Mouse (Mus musculus): ENCODE measurements around the gene Hck. TPM values are rescaled to one million over a fixed set of nuclear protein-coding genes. Genes with fewer than 3 reads are reported as not detected.

Hck gene
- polyA plus RNA-seq, 1 experiment from 2014 or later, result 1.4 TPM

- Histone ChIP-seq H3K36me3 (no peaks in the 10 kb centered on the region), H3K4me2 (replicated peaks) (no peak overlapping the region), H3K9me3 (no peaks in the 10 kb centered on the region), H3K9ac (replicated peaks) (no peak overlapping the region), H3K4me3 (no peak overlapping the region), H3K4me1 (peaks cover 9% of the 10 kb centered on the region), H3K27me3 (peaks cover 23% of the 10 kb centered on the region), H3K27ac (replicated peaks) (no peak overlapping the region)
- WGBS, result 73% methylated on average over 7 of the region's 7 CpGs
- ATAC-seq (replicated peaks), result no peak
Observed at GRCm38 (mm10) chr2:153109596-153109995, 1.3 kb downstream of the Hck start.

DNA sequence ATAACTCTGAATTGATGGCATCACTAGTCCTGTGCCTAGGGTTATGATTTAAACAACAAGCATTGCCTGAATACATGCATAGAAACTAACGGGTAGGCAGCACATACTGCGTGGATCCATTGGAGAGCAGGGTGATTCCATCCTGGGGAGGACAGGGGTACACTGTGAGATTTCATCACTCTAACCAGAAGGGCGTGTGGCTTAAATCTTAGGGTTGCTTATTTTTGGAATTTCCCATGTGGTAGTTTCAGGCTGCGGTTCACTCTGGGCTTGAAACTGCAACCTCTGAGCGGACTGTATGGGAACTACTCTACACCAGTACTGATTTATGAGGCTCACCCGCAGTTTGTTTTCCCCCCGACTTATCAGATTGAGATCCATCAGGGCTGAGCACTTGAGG lies 3.0 kb downstream of the Hck start:
- ATAC-seq (replicated peaks), result no peak
- no peak overlapping the region for H3K27ac ChIP-seq (replicated peaks)
- peaks cover 23% of the 10 kb centered on the region for H3K27me3 ChIP-seq
- H3K9ac ChIP-seq (replicated peaks), result no peak overlapping the region
- H3K36me3 ChIP-seq, result no peaks in the 10 kb centered on the region
- H3K4me1 ChIP-seq, result peaks cover 9% of the 10 kb centered on the region
- WGBS, result 92% methylated on average over 7 of the region's 7 CpGs
- no peak overlapping the region for H3K4me2 ChIP-seq (replicated peaks)
- no peaks in the 10 kb centered on the region for H3K9me3 ChIP-seq
- H3K4me3 ChIP-seq, result no peak overlapping the region

GRCm38 (mm10) chr2:153115679-153116081 lies 7.4 kb downstream of the Hck start:
- H3K36me3 ChIP-seq, result no peaks in the 10 kb centered on the region
- no peaks in the 10 kb centered on the region for H3K9me3 ChIP-seq
- H3K9ac ChIP-seq (replicated peaks), result no peak overlapping the region
- H3K4me1 ChIP-seq, result no peaks in the 10 kb centered on the region
- no peak overlapping the region for H3K4me2 ChIP-seq (replicated peaks)
- H3K4me3 ChIP-seq, result no peak overlapping the region
- WGBS, result 77% methylated on average over 4 of the region's 4 CpGs
- H3K27ac ChIP-seq (replicated peaks), result no peak overlapping the region
- no peak for ATAC-seq (replicated peaks)
- H3K27me3 ChIP-seq, result no peaks in the 10 kb centered on the region

DNA sequence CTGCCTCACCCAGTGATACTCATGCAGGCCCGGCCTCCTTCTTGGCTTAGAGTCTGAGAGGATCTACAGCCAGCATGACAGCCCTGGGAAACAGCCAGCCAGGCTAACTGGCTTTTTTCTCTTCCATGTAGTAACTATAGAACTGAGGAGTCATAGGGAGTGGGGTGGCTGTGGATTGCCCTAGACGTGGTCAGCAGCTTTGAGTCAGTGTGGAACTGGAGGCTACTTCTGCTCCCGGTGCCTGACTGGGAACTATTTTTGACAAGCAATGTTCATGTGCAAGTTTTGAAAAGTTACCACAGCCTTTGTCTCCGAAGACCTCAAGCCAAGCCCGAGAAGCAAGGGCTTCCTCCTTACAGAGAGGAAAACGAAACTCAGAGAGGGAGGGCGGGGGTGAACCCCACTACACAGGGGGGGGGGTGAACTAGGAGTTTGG lies 8.8 kb downstream of the Hck start:
- ATAC-seq (replicated peaks), result no peak
- Histone ChIP-seq H3K4me1 (no peaks in the 10 kb centered on the region), H3K9ac (replicated peaks) (no peak overlapping the region), H3K9me3 (no peaks in the 10 kb centered on the region), H3K4me3 (no peak overlapping the region), H3K36me3 (no peaks in the 10 kb centered on the region), H3K4me2 (replicated peaks) (no peak overlapping the region), H3K27ac (replicated peaks) (no peak overlapping the region), H3K27me3 (no peaks in the 10 kb centered on the region)
- WGBS, result 90% methylated on average over 7 of the region's 7 CpGs

DNA sequence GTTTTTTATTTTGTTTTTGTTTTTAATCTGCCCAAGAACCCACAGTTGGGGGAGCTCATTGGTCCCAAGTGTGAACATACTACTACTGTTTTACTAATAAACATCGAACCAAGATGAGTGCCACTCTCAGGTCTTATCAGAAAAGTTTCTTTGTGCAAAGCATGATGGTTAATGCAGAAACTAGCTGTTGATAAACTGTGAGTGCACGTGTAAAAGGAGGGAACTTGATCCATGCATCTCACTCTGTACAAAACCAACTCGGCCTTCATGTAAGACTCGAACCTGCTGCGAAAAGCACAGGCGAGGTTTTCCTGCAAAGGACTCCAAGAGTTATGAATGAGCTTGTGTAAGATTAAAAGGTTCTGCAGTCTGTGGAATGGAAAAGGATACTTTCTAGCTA lies 11.2 kb downstream of the Hck start:
- Histone ChIP-seq H3K27ac (replicated peaks) (no peak overlapping the region), H3K4me2 (replicated peaks) (no peak overlapping the region), H3K4me1 (no peaks in the 10 kb centered on the region), H3K27me3 (no peaks in the 10 kb centered on the region), H3K4me3 (no peak overlapping the region), H3K9me3 (no peaks in the 10 kb centered on the region), H3K36me3 (no peaks in the 10 kb centered on the region), H3K9ac (replicated peaks) (no peak overlapping the region)
- ATAC-seq (replicated peaks), result no peak
- 89% methylated on average over 6 of the region's 6 CpGs for WGBS

- no peaks in the 10 kb centered on the region for H3K4me1 ChIP-seq
- H3K9me3 ChIP-seq, result no peaks in the 10 kb centered on the region
- no peak for ATAC-seq (replicated peaks)
- no peaks in the 10 kb centered on the region for H3K36me3 ChIP-seq
- H3K27ac ChIP-seq (replicated peaks), result no peak overlapping the region
- H3K27me3 ChIP-seq, result no peaks in the 10 kb centered on the region
- no peak overlapping the region for H3K9ac ChIP-seq (replicated peaks)
- no peak overlapping the region for H3K4me2 ChIP-seq (replicated peaks)
- WGBS, result 78% methylated on average over 8 of the region's 8 CpGs
- H3K4me3 ChIP-seq, result no peak overlapping the region
Observed at GRCm38 (mm10) chr2:153120126-153120525, 11.9 kb downstream of the Hck start.

- no peaks in the 10 kb centered on the region for H3K36me3 ChIP-seq
- H3K9me3 ChIP-seq, result no peaks in the 10 kb centered on the region
- H3K27me3 ChIP-seq, result no peaks in the 10 kb centered on the region
- H3K4me1 ChIP-seq, result no peaks in the 10 kb centered on the region
- ATAC-seq (replicated peaks), result no peak
- no peak overlapping the region for H3K4me3 ChIP-seq
- H3K4me2 ChIP-seq (replicated peaks), result no peak overlapping the region
- WGBS, result 72% methylated on average over 8 of the region's 8 CpGs
- no peak overlapping the region for H3K9ac ChIP-seq (replicated peaks)
- no peak overlapping the region for H3K27ac ChIP-seq (replicated peaks)
Observed at GRCm38 (mm10) chr2:153121821-153122615, 13.8 kb downstream of the Hck start.

- Histone ChIP-seq H3K27ac (replicated peaks) (no peak overlapping the region), H3K4me1 (no peaks in the 10 kb centered on the region), H3K9ac (replicated peaks) (no peak overlapping the region), H3K27me3 (no peaks in the 10 kb centered on the region), H3K4me2 (replicated peaks) (no peak overlapping the region), H3K4me3 (no peak overlapping the region), H3K9me3 (no peaks in the 10 kb centered on the region), H3K36me3 (no peaks in the 10 kb centered on the region)
- 91% methylated on average over 7 of the region's 7 CpGs for WGBS
- ATAC-seq (replicated peaks), result no peak
Observed at GRCm38 (mm10) chr2:153122701-153123100, 14.4 kb downstream of the Hck start.

GRCm38 (mm10) chr2:153125875-153126274 lies 17.6 kb downstream of the Hck start:
- WGBS, result 52% methylated on average over 5 of the region's 5 CpGs

GRCm38 (mm10) chr2:153131019-153131418 lies 22.8 kb downstream of the Hck start:
- Histone ChIP-seq H3K4me1 (no peaks in the 10 kb centered on the region), H3K27ac (replicated peaks) (no peak overlapping the region)
- WGBS, result 13% methylated on average over 6 of the region's 6 CpGs

More at GRCm38 (mm10) chr2:153125875-153126274, 17.6 kb downstream of the Hck start:
- Histone ChIP-seq H3K4me3 (no peak overlapping the region), H3K36me3 (no peaks in the 10 kb centered on the region), H3K27me3 (no peaks in the 10 kb centered on the region), H3K4me2 (replicated peaks) (no peak overlapping the region), H3K9ac (replicated peaks) (no peak overlapping the region), H3K9me3 (no peaks in the 10 kb centered on the region), H3K27ac (replicated peaks) (no peak overlapping the region), H3K4me1 (no peaks in the 10 kb centered on the region)
- no peak for ATAC-seq (replicated peaks)

GRCm38 (mm10) chr2:153134237-153134636 lies 26.0 kb downstream of the Hck start:
- Histone ChIP-seq H3K9me3 (no peaks in the 10 kb centered on the region), H3K9ac (replicated peaks) (no peak overlapping the region), H3K4me2 (replicated peaks) (no peak overlapping the region), H3K27ac (replicated peaks) (no peak overlapping the region), H3K36me3 (no peaks in the 10 kb centered on the region), H3K27me3 (no peaks in the 10 kb centered on the region), H3K4me1 (no peaks in the 10 kb centered on the region), H3K4me3 (no peak overlapping the region)
- no peak for ATAC-seq (replicated peaks)
- 36% methylated on average over 5 of the region's 5 CpGs for WGBS

More at GRCm38 (mm10) chr2:153131019-153131418, 22.8 kb downstream of the Hck start:
- Histone ChIP-seq H3K27me3 (no peaks in the 10 kb centered on the region), H3K4me2 (replicated peaks) (no peak overlapping the region), H3K9me3 (no peaks in the 10 kb centered on the region), H3K36me3 (no peaks in the 10 kb centered on the region), H3K9ac (replicated peaks) (no peak overlapping the region), H3K4me3 (no peak overlapping the region)
- ATAC-seq (replicated peaks), result no peak

DNA sequence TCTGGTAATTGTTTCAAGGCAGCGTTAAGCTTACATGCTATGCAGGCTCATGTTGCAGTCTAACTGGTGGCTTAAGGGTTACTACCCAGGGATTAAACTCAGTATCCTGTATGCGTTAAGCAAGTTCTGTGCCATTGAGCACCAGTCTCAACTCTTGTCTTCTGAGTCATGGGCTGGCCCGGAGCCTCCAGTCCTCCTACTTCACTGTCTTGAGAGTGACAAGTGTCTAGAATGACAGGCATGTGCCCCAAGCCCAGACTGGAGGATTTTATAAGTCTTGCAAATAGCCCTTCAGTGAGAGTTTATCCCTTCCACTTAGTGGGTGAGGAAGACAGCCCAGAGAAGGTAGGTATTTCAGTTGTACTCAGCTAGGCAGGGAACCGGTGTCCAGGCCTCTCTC lies 27.9 kb downstream of the Hck start:
- Histone ChIP-seq H3K4me1 (peaks cover 7% of the 10 kb centered on the region), H3K9ac (replicated peaks) (no peak overlapping the region), H3K9me3 (no peaks in the 10 kb centered on the region), H3K27ac (replicated peaks) (no peak overlapping the region), H3K4me2 (replicated peaks) (no peak overlapping the region), H3K4me3 (no peak overlapping the region), H3K27me3 (no peaks in the 10 kb centered on the region), H3K36me3 (no peaks in the 10 kb centered on the region)
- no peak for ATAC-seq (replicated peaks)
- 67% methylated on average over 4 of the region's 4 CpGs for WGBS

GRCm38 (mm10) chr2:153139158-153139557 lies 30.9 kb downstream of the Hck start:
- H3K4me1 ChIP-seq, result peaks cover 11% of the 10 kb centered on the region
- WGBS, result 79% methylated on average over 7 of the region's 7 CpGs

More at GRCm38 (mm10) chr2:153139158-153139557, 30.9 kb downstream of the Hck start:
- Histone ChIP-seq H3K9me3 (no peaks in the 10 kb centered on the region), H3K4me2 (replicated peaks) (no peak overlapping the region), H3K27ac (replicated peaks) (no peak overlapping the region), H3K9ac (replicated peaks) (no peak overlapping the region), H3K27me3 (peaks cover 5% of the 10 kb centered on the region; the same call in 1 of the 2 replicates), H3K36me3 (no peaks in the 10 kb centered on the region), H3K4me3 (no peak overlapping the region)
- ATAC-seq (replicated peaks), result no peak
